Mouse (Mus musculus) embryonic facial prominence, embryonic 15.5 days (tissue): ENCODE data around the gene Ttc21a. TPM values are rescaled to one million over a fixed set of nuclear protein-coding genes. Genes with fewer than 3 reads are reported as not detected.

ENCODE experiments used
- ATAC-seq: fragments of 200-750 bp; cut with Nextera tagmentation; 2 replicates; pipeline ENCODE4 v1.8.0; 2017; ENCODE audit warnings: low read depth, moderate TSS enrichment; ENCODE audit not compliant: insufficient number of reproducible peaks, low FRiP score, low TSS enrichment
- H3K27ac ChIP-seq: fragments of 300-500 bp; sonication (generic); replicated peaks from 2 replicates; pipeline ENCODE4 v1.5.1; 2015; ENCODE audit warnings: mild to moderate bottlenecking, inconsistent platforms
- H3K27me3 ChIP-seq: fragments of 300-500 bp; sonication (generic); 2 replicates; pipeline ENCODE4 v1.6.1; 2015; ENCODE audit warnings: inconsistent platforms
- H3K36me3 ChIP-seq: fragments of 300-500 bp; sonication (generic); 2 replicates; pipeline ENCODE4 v1.6.1; 2015; ENCODE audit warnings: mild to moderate bottlenecking, inconsistent platforms
- H3K4me1 ChIP-seq: fragments of 300-500 bp; sonication (generic); 2 replicates; pipeline ENCODE4 v1.6.1; 2015; ENCODE audit warnings: inconsistent platforms
- H3K4me2 ChIP-seq: fragments of 300-500 bp; sonication (generic); replicated peaks from 2 replicates; pipeline ENCODE4 v1.6.1; 2015; ENCODE audit warnings: mild to moderate bottlenecking, inconsistent platforms
- H3K4me3 ChIP-seq: fragments of 300-500 bp; sonication (generic); replicated peaks from 2 replicates; pipeline ENCODE4 v1.5.1; 2015; ENCODE audit warnings: mild to moderate bottlenecking, inconsistent platforms
- H3K9ac ChIP-seq: fragments of 300-500 bp; sonication (generic); 2 replicates; pipeline ENCODE4 v1.6.1; 2015; ENCODE audit warnings: inconsistent platforms
- H3K9me3 ChIP-seq: fragments of 300-500 bp; sonication (generic); replicated peaks from 2 replicates; pipeline ENCODE4 v1.6.1; 2016; ENCODE audit warnings: inconsistent platforms
- WGBS: fragments of 180-500 bp; shearing (Covaris S2); methylation state at CpG from one replicate; pipeline ENCODE4 v1.1.7; 2015; 5-methylcytosine and 5-hydroxymethylcytosine counted together
- polyA plus RNA-seq: library from polyadenylated mRNA; unstranded; fragments of >200 nt; fragmentation: Nextera tagmentation; extraction: Ambion mirVana; gene quantifications from 2 replicates; pipeline ENCODE4 v1.2.1, GENCODE M21; 2015

Ttc21a gene
- polyA plus RNA-seq, 1 experiment from 2014 or later, result 2.6 TPM

DNA sequence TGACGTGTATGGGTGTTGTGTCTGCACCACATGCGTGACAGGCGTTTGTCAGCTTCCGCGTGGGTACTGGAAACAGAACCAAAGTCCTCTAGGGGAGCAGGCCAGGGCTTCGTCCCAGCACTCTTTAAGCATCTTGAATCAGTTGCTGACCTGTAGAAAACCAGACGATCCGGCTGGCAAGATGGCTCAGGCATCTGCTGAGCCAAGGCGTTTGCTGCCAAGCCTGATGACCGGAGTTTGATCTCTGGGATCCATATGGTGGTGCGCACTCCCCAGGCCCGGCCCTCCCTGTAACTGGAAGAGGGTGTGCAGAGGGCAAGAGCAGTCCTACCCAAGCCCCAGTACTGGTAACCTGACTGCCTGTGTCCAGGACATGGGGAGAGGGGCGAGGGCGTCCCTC is 4.5 kb downstream of the Ttc21a start:
- H3K9ac ChIP-seq, result no peak overlapping the region
- ATAC-seq, result no peak
- H3K27ac ChIP-seq, result no peak overlapping the region
- no peaks in the 10 kb centered on the region for H3K9me3 ChIP-seq
- H3K27me3 ChIP-seq, result no peaks in the 10 kb centered on the region
- peaks cover 17% of the 10 kb centered on the region for H3K4me1 ChIP-seq
- H3K4me3 ChIP-seq, result no peak overlapping the region
- H3K4me2 ChIP-seq, result no peak overlapping the region
- H3K36me3 ChIP-seq, result no peaks in the 10 kb centered on the region
- 63% methylated on average over 14 of the region's 14 CpGs for WGBS

- 55% methylated on average over 1 of the region's 1 CpGs for WGBS
- H3K9ac ChIP-seq, result no peak overlapping the region
- H3K4me2 ChIP-seq, result no peak overlapping the region
- no peak overlapping the region for H3K4me3 ChIP-seq
- no peaks in the 10 kb centered on the region for H3K36me3 ChIP-seq
- H3K9me3 ChIP-seq, result no peaks in the 10 kb centered on the region
- peaks cover 11% of the 10 kb centered on the region; the same call in 1 of the 2 replicates for H3K4me1 ChIP-seq
- no peak for ATAC-seq
- no peak overlapping the region for H3K27ac ChIP-seq
- H3K27me3 ChIP-seq, result no peaks in the 10 kb centered on the region
These were observed 5.9 kb downstream of the Ttc21a start for GRCm38 (mm10) chr9:119943326-119943725.

DNA sequence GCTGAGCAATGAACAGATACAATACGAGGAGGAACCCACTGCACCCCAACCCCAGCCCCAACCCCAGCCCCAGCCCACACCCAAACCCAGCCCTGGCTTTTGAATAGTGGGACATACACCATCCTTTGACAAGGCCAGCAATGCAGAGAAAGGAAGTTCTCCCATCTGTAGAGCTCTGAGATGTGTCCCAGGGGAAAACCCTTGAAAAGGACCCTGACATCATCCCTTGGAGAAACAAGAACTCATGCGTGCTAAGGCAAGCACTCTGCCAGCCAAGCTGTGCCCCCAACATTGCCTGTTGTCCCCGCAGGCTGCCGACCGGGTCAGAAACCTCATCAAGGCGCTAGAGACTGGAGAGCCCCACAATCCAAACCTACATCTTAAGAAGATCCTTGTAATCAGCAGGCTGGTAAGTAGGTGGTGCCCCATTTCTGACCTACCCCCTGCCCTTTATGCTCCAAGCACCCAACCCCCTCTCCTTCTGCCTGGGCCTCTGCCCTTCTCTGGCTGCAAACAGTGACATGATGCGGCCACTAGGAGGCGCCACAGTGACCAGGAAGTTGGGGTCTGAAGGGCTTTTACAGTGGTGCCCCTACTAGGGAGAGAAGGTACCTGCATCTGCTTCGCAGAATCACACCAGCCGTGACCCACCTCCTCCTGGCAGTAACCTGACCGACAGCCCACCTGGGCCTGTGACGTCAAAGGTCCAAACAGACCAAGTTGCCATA is 7.9 kb downstream of the Ttc21a start:
- no peak overlapping the region for H3K4me3 ChIP-seq
- 76% methylated on average over 12 of the region's 12 CpGs for WGBS
- H3K9ac ChIP-seq, result no peak overlapping the region
- no peaks in the 10 kb centered on the region for H3K9me3 ChIP-seq
- no peaks in the 10 kb centered on the region for H3K27me3 ChIP-seq
- H3K4me1 ChIP-seq, result peaks cover 8% of the 10 kb centered on the region; the same call in 1 of the 2 replicates
- no peaks in the 10 kb centered on the region for H3K36me3 ChIP-seq
- H3K27ac ChIP-seq, result no peak overlapping the region
- ATAC-seq, result no peak
- H3K4me2 ChIP-seq, result no peak overlapping the region

DNA sequence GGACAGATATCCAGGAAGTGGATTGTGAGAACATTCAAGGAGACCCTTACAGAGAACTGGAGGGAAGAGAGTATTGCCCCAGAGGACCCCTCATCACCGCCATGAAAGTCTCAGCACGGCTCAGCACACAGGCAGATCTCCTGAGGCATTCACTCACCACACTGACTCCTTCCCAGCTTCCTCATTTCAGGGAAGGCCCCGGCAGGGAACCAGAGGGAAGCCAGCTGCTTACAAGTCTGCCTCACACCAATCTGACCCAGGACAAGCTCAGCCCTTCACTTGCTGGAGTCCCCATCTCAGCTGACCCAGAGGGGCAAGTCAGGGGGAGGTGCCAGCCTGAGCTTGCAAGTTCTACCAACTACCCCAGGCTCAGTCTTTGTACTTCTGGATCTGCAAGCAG is 11.4 kb downstream of the Ttc21a start:
- ATAC-seq, result no peak
- no peaks in the 10 kb centered on the region for H3K9me3 ChIP-seq

GRCm38 (mm10) chr9:119950434-119950833 is 13.0 kb downstream of the Ttc21a start:
- 0 out of 2 replicates have a peak, but pooled peaks have one; percentile 12 for ATAC-seq
- H3K27me3 ChIP-seq, result no peaks in the 10 kb centered on the region
- H3K27ac ChIP-seq, result no peak overlapping the region
- no peaks in the 10 kb centered on the region for H3K9me3 ChIP-seq
- H3K4me2 ChIP-seq, result no peak overlapping the region
- no peaks in the 10 kb centered on the region for H3K4me1 ChIP-seq
- H3K4me3 ChIP-seq, result no peak overlapping the region
- 27% methylated on average over 6 of the region's 6 CpGs for WGBS
- H3K9ac ChIP-seq, result no peak overlapping the region
- no peaks in the 10 kb centered on the region for H3K36me3 ChIP-seq

More for the DNA sequence above, 11.4 kb downstream of the Ttc21a start:
- no peak overlapping the region for H3K27ac ChIP-seq
- no peak overlapping the region for H3K4me2 ChIP-seq
- H3K9ac ChIP-seq, result no peak overlapping the region
- WGBS, result 30% methylated on average over 3 of the region's 3 CpGs
- no peak overlapping the region for H3K4me3 ChIP-seq
- no peaks in the 10 kb centered on the region for H3K36me3 ChIP-seq
- H3K4me1 ChIP-seq, result no peaks in the 10 kb centered on the region
- H3K27me3 ChIP-seq, result no peaks in the 10 kb centered on the region

- no peaks in the 10 kb centered on the region for H3K4me1 ChIP-seq
- H3K27me3 ChIP-seq, result no peaks in the 10 kb centered on the region
- H3K4me3 ChIP-seq, result no peak overlapping the region
- no peak overlapping the region for H3K27ac ChIP-seq
- H3K4me2 ChIP-seq, result no peak overlapping the region
- 80% methylated on average over 9 of the region's 9 CpGs for WGBS
- H3K36me3 ChIP-seq, result no peaks in the 10 kb centered on the region
- H3K9ac ChIP-seq, result no peak overlapping the region
- no peaks in the 10 kb centered on the region for H3K9me3 ChIP-seq
- ATAC-seq, result no peak
These were observed 14.0 kb downstream of the Ttc21a start for GRCm38 (mm10) chr9:119951388-119951787.

DNA sequence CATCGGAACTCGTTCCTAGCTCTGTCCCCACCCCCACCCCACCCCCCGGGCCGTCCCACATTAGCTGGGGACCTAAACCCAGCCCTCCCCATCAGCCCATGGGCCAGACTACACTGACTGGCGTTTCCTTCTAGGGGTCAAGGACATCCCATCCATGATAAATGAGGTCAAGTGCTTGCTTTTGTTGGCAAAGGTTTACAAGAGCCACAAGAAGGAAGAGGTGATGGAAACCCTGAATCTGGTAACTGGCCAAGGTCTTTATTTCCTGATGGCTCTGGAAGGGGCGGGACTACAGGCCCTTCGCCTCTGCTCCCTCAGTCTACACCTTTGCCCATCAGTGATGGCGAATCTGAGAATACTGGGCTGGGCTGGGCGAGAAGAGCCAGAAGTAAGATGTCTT is 21.4 kb downstream of the Ttc21a start:
- peaks cover 15% of the 10 kb centered on the region for H3K4me1 ChIP-seq
- H3K27me3 ChIP-seq, result no peaks in the 10 kb centered on the region
- no peak overlapping the region for H3K4me3 ChIP-seq
- no peak for ATAC-seq
- no peak overlapping the region for H3K4me2 ChIP-seq
- H3K27ac ChIP-seq, result no peak overlapping the region
- 75% methylated on average over 9 of the region's 9 CpGs for WGBS
- no peak overlapping the region for H3K9ac ChIP-seq
- no peaks in the 10 kb centered on the region for H3K36me3 ChIP-seq
- no peaks in the 10 kb centered on the region for H3K9me3 ChIP-seq

DNA sequence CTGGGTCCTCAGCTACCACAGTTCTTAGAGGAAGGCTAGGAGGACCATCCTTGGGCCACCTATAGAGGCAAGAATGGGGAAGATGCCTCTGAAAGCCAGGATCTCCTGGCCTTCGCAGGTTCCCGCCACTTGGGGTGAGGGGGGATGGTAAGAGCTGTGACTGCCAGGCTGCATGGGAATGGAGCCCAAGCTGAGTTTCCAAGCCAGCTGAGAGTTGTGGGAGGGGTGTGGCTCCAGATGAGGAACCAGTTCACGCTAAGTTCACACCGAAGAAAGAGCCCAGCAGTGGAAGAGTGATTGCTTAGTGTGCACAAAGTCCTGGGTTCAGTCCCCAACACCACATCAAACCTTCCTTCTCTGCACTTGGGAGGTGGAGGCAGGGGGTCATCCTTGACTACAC is 24.8 kb downstream of the Ttc21a start:
- Histone ChIP-seq H3K36me3 (no peaks in the 10 kb centered on the region), H3K4me3 (no peak overlapping the region), H3K4me1 (peaks cover 18% of the 10 kb centered on the region), H3K9me3 (no peaks in the 10 kb centered on the region), H3K9ac (no peak overlapping the region), H3K4me2 (no peak overlapping the region), H3K27me3 (no peaks in the 10 kb centered on the region), H3K27ac (no peak overlapping the region)
- no peak for ATAC-seq
- 65% methylated on average over 4 of the region's 4 CpGs for WGBS

GRCm38 (mm10) chr9:119962987-119963667 is 25.7 kb downstream of the Ttc21a start:
- peaks cover 18% of the 10 kb centered on the region for H3K4me1 ChIP-seq
- 0 out of 2 replicates have a peak overlapping the region, but pooled peaks have one; percentile 34 for H3K27ac ChIP-seq
- no peaks in the 10 kb centered on the region for H3K9me3 ChIP-seq
- no peaks in the 10 kb centered on the region for H3K27me3 ChIP-seq
- no peaks in the 10 kb centered on the region for H3K36me3 ChIP-seq
- H3K4me2 ChIP-seq, result peak overlapping the region; percentile 42
- WGBS, result 10% methylated on average over 21 of the region's 21 CpGs
- H3K4me3 ChIP-seq, result no peak overlapping the region
- ATAC-seq, result peak; percentile 48; the same call in 1 of the 2 replicates
- no peak overlapping the region for H3K9ac ChIP-seq

DNA sequence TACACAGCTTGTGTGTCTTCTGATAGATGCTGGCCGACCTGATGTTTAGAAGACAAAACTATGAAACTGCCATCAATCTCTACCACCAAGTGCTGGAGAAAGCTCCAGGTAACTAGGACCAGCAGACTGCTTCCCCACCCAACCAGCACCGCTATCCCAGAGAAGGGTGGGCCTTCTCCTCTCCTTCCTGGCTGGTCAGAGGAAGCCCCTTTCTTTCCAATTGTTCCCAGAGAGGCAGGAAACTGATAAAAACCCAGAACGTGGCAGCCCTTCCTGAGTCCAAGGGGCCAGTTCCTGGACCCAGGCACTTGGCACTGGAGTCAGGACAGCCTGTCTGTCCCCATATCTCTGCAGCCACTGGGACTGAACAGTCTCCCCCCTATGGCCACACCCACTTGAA is 26.8 kb downstream of the Ttc21a start:
- Histone ChIP-seq H3K27me3 (no peaks in the 10 kb centered on the region), H3K9ac (no peak overlapping the region), H3K4me2 (no peak overlapping the region), H3K4me1 (peaks cover 18% of the 10 kb centered on the region), H3K27ac (no peak overlapping the region), H3K36me3 (no peaks in the 10 kb centered on the region), H3K9me3 (no peaks in the 10 kb centered on the region), H3K4me3 (no peak overlapping the region)
- 74% methylated on average over 3 of the region's 3 CpGs for WGBS
- ATAC-seq, result no peak

DNA sequence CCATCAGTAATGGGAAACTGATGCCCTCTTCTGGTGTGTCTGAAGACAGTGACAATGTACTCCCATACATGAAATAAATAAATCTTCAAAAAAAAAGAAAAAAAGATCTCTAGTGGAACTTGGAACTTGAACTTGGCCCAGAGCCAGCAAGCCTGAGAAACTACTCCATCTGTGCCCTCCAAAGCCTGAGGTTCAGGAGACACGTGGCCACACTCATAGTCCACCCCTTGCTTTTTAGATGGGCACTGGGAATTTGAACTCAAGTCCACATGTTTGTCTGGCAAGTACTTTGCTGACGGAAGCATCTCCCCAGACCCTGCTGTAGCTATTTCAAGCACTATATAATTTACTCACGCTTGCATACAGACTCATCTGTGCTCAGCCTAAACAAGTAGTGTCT is 27.8 kb downstream of the Ttc21a start:
- no peaks in the 10 kb centered on the region for H3K27me3 ChIP-seq
- peaks cover 19% of the 10 kb centered on the region for H3K4me1 ChIP-seq
- ATAC-seq, result no peak
- H3K9me3 ChIP-seq, result no peaks in the 10 kb centered on the region
- H3K4me3 ChIP-seq, result no peak overlapping the region
- no peaks in the 10 kb centered on the region for H3K36me3 ChIP-seq
- WGBS, result 55% methylated on average over 3 of the region's 3 CpGs
- H3K27ac ChIP-seq, result no peak overlapping the region
- no peak overlapping the region for H3K4me2 ChIP-seq
- no peak overlapping the region for H3K9ac ChIP-seq
